Mouse (Mus musculus) heart, embryonic 10.5 days (tissue): ENCODE measurements around the gene Gm13757. TPM values are rescaled to one million over a fixed set of nuclear protein-coding genes. Genes with fewer than 3 reads are reported as not detected.
"Not testable (repeated sequence)": the region's sequence is repeated elsewhere in the genome, so short reads cannot be mapped to it uniquely, and the experiment has no call there.

Experiments
- DNase-seq: peaks from one replicate; pipeline ENCODE4 v3.0.0-alpha.2; 2017; ENCODE audit warnings: low spot score
- H3K27ac ChIP-seq: fragments of 300-500 bp; sonication (generic); 2 replicates; pipeline ENCODE4 v1.5.1; 2016; ENCODE audit warnings: mild to moderate bottlenecking
- H3K27me3 ChIP-seq: fragments of 300-500 bp; sonication (generic); 2 replicates; pipeline ENCODE4 v1.6.1; 2016; ENCODE audit warnings: mild to moderate bottlenecking; ENCODE audit not compliant: poor library complexity, insufficient read depth, severe bottlenecking
- H3K36me3 ChIP-seq: fragments of 300-500 bp; sonication (generic); 2 replicates; pipeline ENCODE4 v1.6.1; 2016; ENCODE audit warnings: mild to moderate bottlenecking, moderate library complexity
- H3K4me1 ChIP-seq: fragments of 300-500 bp; sonication (generic); 2 replicates; pipeline ENCODE4 v1.6.1; 2016; ENCODE audit warnings: mild to moderate bottlenecking
- H3K4me3 ChIP-seq: fragments of 300-500 bp; sonication (generic); 2 replicates; pipeline ENCODE4 v1.5.1; 2016; ENCODE audit warnings: mild to moderate bottlenecking, moderate library complexity
- H3K9me3 ChIP-seq: fragments of 300-500 bp; sonication (generic); 2 replicates; pipeline ENCODE4 v1.6.1; 2016; ENCODE audit warnings: mild to moderate bottlenecking, moderate library complexity
- WGBS: fragments of 180-500 bp; shearing (Covaris S2); methylation state at CpG from one replicate; pipeline ENCODE4 v1.1.7; 2016; 5-methylcytosine and 5-hydroxymethylcytosine counted together
- polyA plus RNA-seq: library from polyadenylated mRNA; unstranded; fragments of >200 nt; fragmentation: Nextera tagmentation; extraction: Ambion mirVana; gene quantifications from 2 replicates; pipeline ENCODE4 v1.2.1, GENCODE M21; 2016

Gene Gm13757
- not detected in 2 replicates for polyA plus RNA-seq

DNA sequence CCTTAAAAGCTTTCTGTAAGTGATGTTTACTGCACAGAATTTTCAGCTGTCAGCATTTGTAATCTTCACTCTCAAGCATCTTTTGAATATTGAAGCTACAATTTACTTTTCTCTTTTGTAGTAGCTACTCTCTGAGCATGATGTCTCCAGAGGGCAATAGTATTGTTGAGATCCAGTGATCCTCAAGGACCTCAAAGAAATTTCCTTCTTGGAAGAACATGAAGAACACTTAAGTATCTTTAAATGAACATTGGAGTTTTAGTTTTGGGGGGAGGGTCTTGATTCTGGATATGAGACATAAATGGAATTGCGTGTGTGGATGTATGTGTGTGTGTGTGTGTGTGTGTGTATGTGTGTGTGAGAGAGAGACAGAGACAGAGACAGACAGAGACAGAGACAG, at the start of gene Gm13757:
Gene Gm13757 (minus strand): TSS at position 101 of the 400 bp plus-strand sequence.
- no peaks in the 10 kb centered on the region for H3K27me3 ChIP-seq
- 82% methylated on average over 1 of the region's 1 CpGs for WGBS
- DNase-seq: no peak
- H3K36me3 ChIP-seq: no peaks in the 10 kb centered on the region
- H3K27ac ChIP-seq: no peak within 1 kb of the TSS
- H3K4me3 ChIP-seq: no peak within 1 kb of the TSS
- H3K9me3 ChIP-seq: no peaks in the 10 kb centered on the region
- H3K4me1 ChIP-seq: no peaks in the 10 kb centered on the region

DNA sequence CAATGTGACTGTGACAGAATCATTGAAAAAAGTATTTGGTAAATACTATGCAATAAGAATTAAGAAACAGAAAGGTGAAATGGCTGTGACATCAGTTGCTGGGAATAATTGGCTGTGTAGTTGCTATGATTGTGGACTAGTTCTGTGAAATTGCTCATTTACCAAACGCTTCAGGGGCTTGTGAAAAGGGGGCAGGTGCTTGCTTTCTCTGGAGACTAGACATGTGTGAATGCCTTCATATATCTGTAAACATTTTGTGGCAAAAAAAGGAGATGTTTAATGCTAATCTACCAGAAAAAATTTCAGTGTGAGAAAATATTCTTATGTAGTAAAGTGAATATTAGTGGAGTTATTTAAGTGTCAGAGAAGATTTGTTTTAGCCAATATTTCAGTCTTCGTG, 44.1 kb upstream of the Gm13757 start, which contains the start of gene Olfr1185-ps1:
Gene Olfr1185-ps1 (plus strand): TSS at position 301 of the 400 bp plus-strand sequence.
- 62% methylated on average over 2 of the region's 2 CpGs for WGBS
- Histone ChIP-seq H3K36me3 (no peaks in the 10 kb centered on the region), H3K27me3 (no peaks in the 10 kb centered on the region), H3K4me3 (no peak within 1 kb of the TSS), H3K9me3 (no peaks in the 10 kb centered on the region), H3K27ac (no peak within 1 kb of the TSS), H3K4me1 (no peaks in the 10 kb centered on the region)
- DNase-seq: no peak

- H3K27ac ChIP-seq: no peak within 1 kb of the TSS
- 82% methylated on average over 2 of the region's 2 CpGs for WGBS
- H3K9me3 ChIP-seq: no peaks in the 10 kb centered on the region
- H3K27me3 ChIP-seq: no peaks in the 10 kb centered on the region
- H3K4me3 ChIP-seq: no peak within 1 kb of the TSS
- no peak for DNase-seq
- no peaks in the 10 kb centered on the region for H3K36me3 ChIP-seq
- no peaks in the 10 kb centered on the region for H3K4me1 ChIP-seq
These were observed 34.4 kb upstream of the Gm13757 start, which contains the start of gene Olfr1184 for GRCm38 (mm10) chr2:88483298-88483697. Gene Olfr1184 (plus strand): TSS chr2:88483598.

DNA sequence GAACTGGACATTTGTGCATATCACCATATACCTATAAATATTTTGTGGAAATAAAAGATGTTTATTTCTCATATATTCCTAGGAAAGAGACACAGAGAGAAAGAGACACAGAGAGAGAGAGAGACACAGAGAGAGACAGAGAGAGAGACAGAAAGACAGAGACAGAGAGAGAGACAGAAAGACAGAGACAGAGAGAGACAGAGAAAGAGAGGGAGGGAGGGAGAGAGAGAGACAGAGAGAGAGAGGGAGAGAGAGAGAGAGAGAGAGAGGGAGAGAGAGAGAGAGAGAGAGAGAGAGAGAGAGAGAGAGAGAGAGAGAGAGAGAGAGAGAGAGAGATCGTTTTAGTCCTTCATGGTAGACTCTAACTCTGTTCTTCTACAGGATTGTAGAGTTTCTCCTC, 5.6 kb upstream of the Gm13757 start, which contains the start of gene Olfr1183:
Gene Olfr1183 (plus strand): TSS at position 301 of the 400 bp plus-strand sequence.
- WGBS: 77% methylated on average over 1 of the region's 1 CpGs
- DNase-seq, H3K9me3 ChIP-seq, H3K27me3 ChIP-seq, H3K27ac ChIP-seq, H3K36me3 ChIP-seq, H3K4me1 ChIP-seq, H3K4me3 ChIP-seq: not testable (repeated sequence)

DNA sequence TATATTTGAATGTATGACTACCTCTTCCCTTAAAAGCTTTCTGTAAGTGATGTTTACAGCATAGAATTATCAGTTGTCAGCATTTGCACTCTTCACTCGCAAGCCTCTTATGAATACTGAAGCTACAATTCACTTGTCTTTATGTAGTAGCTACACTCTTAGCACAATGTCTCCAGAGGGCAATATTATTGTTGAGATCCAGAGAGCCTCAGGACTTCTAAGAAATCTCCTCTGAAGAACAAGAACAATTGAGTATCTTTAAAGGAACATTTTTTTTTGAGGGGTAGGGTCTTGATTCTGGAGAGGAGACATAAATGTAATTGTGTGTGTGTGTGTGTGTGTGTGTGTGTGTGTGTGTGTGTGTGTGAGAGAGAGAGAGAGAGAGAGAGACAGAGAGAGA, 22.9 kb downstream of the Gm13757 start, which contains the start of gene Olfr1181:
Gene Olfr1181 (minus strand): TSS at position 101 of the 400 bp plus-strand sequence.
- H3K36me3 ChIP-seq: no peaks in the 10 kb centered on the region
- no peak within 1 kb of the TSS for H3K4me3 ChIP-seq
- no peak for DNase-seq
- no peaks in the 10 kb centered on the region for H3K9me3 ChIP-seq
- no peaks in the 10 kb centered on the region for H3K4me1 ChIP-seq
- H3K27me3 ChIP-seq: no peaks in the 10 kb centered on the region
- 84% methylated on average over 1 of the region's 1 CpGs for WGBS
- no peak within 1 kb of the TSS for H3K27ac ChIP-seq

DNA sequence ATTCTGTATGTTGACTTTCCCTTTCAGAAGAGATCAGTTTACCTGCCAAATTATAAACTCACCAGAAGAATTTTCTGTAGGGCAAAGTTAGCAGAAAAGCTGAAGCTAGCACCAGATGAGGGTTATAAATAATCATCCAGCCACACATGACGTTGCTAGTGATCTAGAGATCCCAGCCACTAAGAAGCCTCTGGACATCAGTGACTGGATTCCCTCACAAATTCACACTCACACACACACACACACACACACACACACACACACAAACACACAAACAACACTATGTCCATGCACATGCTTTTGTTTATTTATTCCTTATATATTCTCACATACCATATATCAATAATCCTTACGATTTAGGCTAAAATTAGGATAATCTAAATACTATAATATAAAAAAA, 29.9 kb downstream of the Gm13757 start, which contains the start of gene Olfr1180:
Gene Olfr1180 (minus strand): TSS at position 101 of the 400 bp plus-strand sequence.
- H3K4me3 ChIP-seq: no peak within 1 kb of the TSS
- DNase-seq: no peak
- WGBS: 74% methylated on average over 2 of the region's 2 CpGs
- no peak within 1 kb of the TSS for H3K27ac ChIP-seq
- H3K9me3 ChIP-seq: no peaks in the 10 kb centered on the region
- H3K36me3 ChIP-seq: no peaks in the 10 kb centered on the region
- H3K4me1 ChIP-seq: no peaks in the 10 kb centered on the region
- H3K27me3 ChIP-seq: no peaks in the 10 kb centered on the region

GRCm38 (mm10) chr2:88406353-88406752, 42.6 kb downstream of the Gm13757 start, which contains the start of gene Olfr1179:
Gene Olfr1179 (minus strand): TSS chr2:88406453.
- Histone ChIP-seq H3K27me3 (no peaks in the 10 kb centered on the region), H3K4me1 (no peaks in the 10 kb centered on the region), H3K27ac (no peak within 1 kb of the TSS), H3K9me3 (no peaks in the 10 kb centered on the region), H3K36me3 (no peaks in the 10 kb centered on the region), H3K4me3 (no peak within 1 kb of the TSS)
- DNase-seq: no peak
- 81% methylated on average over 3 of the region's 3 CpGs for WGBS

Other genes with a start within 250 kb of the Gm13757 start
- not detected in 2 replicates for gene Olfr1170, start 220.8 kb downstream of the Gm13757 start, polyA plus RNA-seq
- gene Olfr1173, start 169.3 kb downstream of the Gm13757 start, polyA plus RNA-seq: not detected in 2 replicates
- gene Olfr1174-ps, start 134.0 kb downstream of the Gm13757 start, polyA plus RNA-seq: not detected in 2 replicates
- gene Olfr1175-ps, start 121.9 kb downstream of the Gm13757 start, polyA plus RNA-seq: not detected in 2 replicates
- not detected in 2 replicates for gene Olfr1176, start 112.4 kb downstream of the Gm13757 start, polyA plus RNA-seq
- not detected in 2 replicates for gene Olfr1177-ps, start 102.6 kb downstream of the Gm13757 start, polyA plus RNA-seq
- not detected in 2 replicates for gene Olfr1178, start 62.1 kb downstream of the Gm13757 start, polyA plus RNA-seq
- gene Olfr1179, start 42.7 kb downstream of the Gm13757 start, polyA plus RNA-seq: not detected in 2 replicates
- not detected in 2 replicates for gene Olfr1180, start 30.0 kb downstream of the Gm13757 start, polyA plus RNA-seq
- gene Olfr1181, start 23.0 kb downstream of the Gm13757 start, polyA plus RNA-seq: not detected in 2 replicates
- gene Olfr1183, start 5.7 kb upstream of the Gm13757 start, polyA plus RNA-seq: not detected in 2 replicates
- not detected in 2 replicates for gene Olfr1184, start 34.5 kb upstream of the Gm13757 start, polyA plus RNA-seq
- gene Olfr1185-ps1, start 44.2 kb upstream of the Gm13757 start, polyA plus RNA-seq: not detected in 2 replicates
- gene Olfr1186, start 69.4 kb upstream of the Gm13757 start, polyA plus RNA-seq: not detected in 2 replicates
- not detected in 2 replicates for gene Olfr1188, start 107.8 kb upstream of the Gm13757 start, polyA plus RNA-seq
- gene Olfr1189, start 137.3 kb upstream of the Gm13757 start, polyA plus RNA-seq: not detected in 2 replicates
- gene Olfr1191-ps1, start 191.4 kb upstream of the Gm13757 start, polyA plus RNA-seq: not detected in 2 replicates
- gene Olfr1192-ps1, start 199.4 kb upstream of the Gm13757 start, polyA plus RNA-seq: not detected in 2 replicates
- gene Olfr1193, start 226.5 kb upstream of the Gm13757 start, polyA plus RNA-seq: not detected in 2 replicates
- gene Olfr1195, start 240.1 kb upstream of the Gm13757 start, polyA plus RNA-seq: not detected in 2 replicates